ENCODE assay signal across 11 mouse cellular contexts in the genomic region with DNA sequence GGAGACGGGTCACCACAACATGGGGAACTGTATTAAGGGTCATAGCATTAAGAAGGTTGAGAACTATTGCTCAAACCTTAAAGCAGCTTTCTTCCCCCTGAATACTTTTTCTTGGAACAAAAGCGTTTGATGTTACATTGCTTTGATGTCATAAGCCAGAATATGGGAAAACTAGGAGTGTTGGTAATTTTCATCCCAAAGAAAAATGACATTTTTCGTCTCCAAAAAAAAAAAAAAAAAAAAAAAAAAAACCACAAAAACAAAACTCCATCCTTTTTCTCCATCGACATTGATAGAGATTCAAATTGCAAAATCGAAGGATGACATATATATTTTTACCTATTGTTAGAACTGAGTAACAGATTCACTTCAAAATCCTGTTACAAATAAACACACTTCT. TPM values are rescaled to one million over a fixed set of nuclear protein-coding genes. Genes with fewer than 3 reads are reported as not detected.
DNase-seq lines count a peak whose midpoint lies in the region; ATAC-seq and TF ChIP-seq lines count a peak whose summit lies in the region.
"Had no signal": no experiment of that assay in that cellular context is flagged by ENCODE, and none has a peak within 500 bp of the region (broad histone marks: within the 10 kb centered on the region; RNA-seq: fewer than 3 reads in every experiment).

No protein-coding gene starts in this region.

- peak overlapping the region; percentile 84; the same call in 1 of the 2 replicates for H3K4me3 ChIP-seq in hindbrain, embryonic 10.5 days
- no peak overlapping the region for H3K4me3 ChIP-seq in hindbrain, embryonic 11.5 days (ENCODE audit: low read depth, low read length)
- peak overlapping the region; percentile 85 for H3K4me3 ChIP-seq in midbrain, embryonic 10.5 days
- H3K4me3 ChIP-seq in midbrain, embryonic 11.5 days (ENCODE audit: low read depth, low read length): no peak overlapping the region
- H3K4me3 ChIP-seq in limb, embryonic 14.5 days (replicated peaks; ENCODE audit: low read length): peak overlapping the region; percentile 86; the same call in 1 of the 2 replicates
- peak overlapping the region; percentile 61 for H3K4me3 ChIP-seq in midbrain, postnatal 0 days (ENCODE audit: low read depth, low read length)

- DNase-seq in hindbrain, embryonic 10.5 days (ENCODE audit: low spot score): no peak
- DNase-seq in hindbrain, embryonic 11.5 days (ENCODE audit: low spot score): no peak
- no peak for DNase-seq in midbrain, embryonic 10.5 days (ENCODE audit: low spot score)
- no peak for DNase-seq in midbrain, embryonic 11.5 days (ENCODE audit: low spot score, missing footprints)
- no peak for DNase-seq in limb, embryonic 14.5 days (ENCODE audit: low spot score)
- DNase-seq in midbrain, postnatal 0 days (ENCODE audit: low spot score): no peak
- no peak for DNase-seq in spleen, postnatal 4 days (ENCODE audit: low spot score in 2 of 2)
- DNase-seq: heart, postnatal 4 days; lung, postnatal 36 days; right cerebral cortex, postnatal 14 days had no signal

- no peaks in the 10 kb centered on the region for H3K27me3 ChIP-seq in hindbrain, embryonic 10.5 days (ENCODE audit: insufficient read depth, poor library complexity, severe bottlenecking)
- no peaks in the 10 kb centered on the region for H3K27me3 ChIP-seq in hindbrain, embryonic 11.5 days (ENCODE audit: control insufficient read depth, insufficient read depth, low read length)
- H3K27me3 ChIP-seq in midbrain, embryonic 10.5 days (ENCODE audit: low read depth, poor library complexity, severe bottlenecking): no peaks in the 10 kb centered on the region
- H3K27me3 ChIP-seq in midbrain, embryonic 11.5 days (ENCODE audit: control insufficient read depth, insufficient read depth, low read length): no peaks in the 10 kb centered on the region
- H3K27me3 ChIP-seq in limb, embryonic 14.5 days (ENCODE audit: control insufficient read depth, insufficient read depth, low read length): no peaks in the 10 kb centered on the region
- no peaks in the 10 kb centered on the region for H3K27me3 ChIP-seq in midbrain, postnatal 0 days (ENCODE audit: insufficient read depth, low read length)
- H3K27me3 ChIP-seq: embryonic facial prominence, embryonic 12.5 days had no signal

- no peak for TF ChIP-seq POLR2A in limb, embryonic 14.5 days (IDR thresholded peaks at IDR 0.05; ENCODE audit: borderline replicate concordance, extremely low read depth, insufficient read depth, insufficient read length)

- no peaks in the 10 kb centered on the region for H3K36me3 ChIP-seq in hindbrain, embryonic 10.5 days
- H3K36me3 ChIP-seq in hindbrain, embryonic 11.5 days (ENCODE audit: control insufficient read depth, insufficient read depth, low read length): no peaks in the 10 kb centered on the region
- 0 out of 2 replicates have a peak, but pooled peaks cover 6% of the 10 kb centered on the region for H3K36me3 ChIP-seq in midbrain, embryonic 10.5 days
- no peaks in the 10 kb centered on the region for H3K36me3 ChIP-seq in midbrain, embryonic 11.5 days (ENCODE audit: control insufficient read depth, insufficient read depth, low read length)
- no peaks in the 10 kb centered on the region for H3K36me3 ChIP-seq in limb, embryonic 14.5 days (ENCODE audit: control insufficient read depth, insufficient read depth, low read length)
- no peaks in the 10 kb centered on the region for H3K36me3 ChIP-seq in midbrain, postnatal 0 days (ENCODE audit: insufficient read depth, low read length)
- H3K36me3 ChIP-seq: embryonic facial prominence, embryonic 12.5 days had no signal

- no peak overlapping the region for H3K27ac ChIP-seq in hindbrain, embryonic 10.5 days
- H3K27ac ChIP-seq in hindbrain, embryonic 11.5 days (ENCODE audit: low read depth, low read length): no peak overlapping the region
- H3K27ac ChIP-seq in midbrain, embryonic 10.5 days (replicated peaks): no peak overlapping the region
- no peak overlapping the region for H3K27ac ChIP-seq in midbrain, embryonic 11.5 days (ENCODE audit: low read depth, low read length)
- H3K27ac ChIP-seq in limb, embryonic 14.5 days (replicated peaks; ENCODE audit: low read depth, low read length): no peak overlapping the region
- H3K27ac ChIP-seq in midbrain, postnatal 0 days (ENCODE audit: low read depth, low read length): no peak overlapping the region

- H3K4me2 ChIP-seq in hindbrain, embryonic 11.5 days (replicated peaks; ENCODE audit: low read depth, low read length): no peak overlapping the region
- no peak overlapping the region for H3K4me2 ChIP-seq in midbrain, embryonic 11.5 days
- no peak overlapping the region for H3K4me2 ChIP-seq in limb, embryonic 14.5 days (replicated peaks; ENCODE audit: low read depth, low read length, severe bottlenecking)
- H3K4me2 ChIP-seq in midbrain, postnatal 0 days (ENCODE audit: low read depth, low read length, poor library complexity, severe bottlenecking): peak overlapping the region; percentile 76

- no peaks in the 10 kb centered on the region for H3K9me3 ChIP-seq in hindbrain, embryonic 10.5 days
- H3K9me3 ChIP-seq in hindbrain, embryonic 11.5 days (ENCODE audit: control insufficient read depth, low read length): no peaks in the 10 kb centered on the region
- H3K9me3 ChIP-seq in midbrain, embryonic 10.5 days (replicated peaks): no peaks in the 10 kb centered on the region
- no peaks in the 10 kb centered on the region for H3K9me3 ChIP-seq in midbrain, embryonic 11.5 days (ENCODE audit: control insufficient read depth, low read length)
- no peaks in the 10 kb centered on the region for H3K9me3 ChIP-seq in limb, embryonic 14.5 days (ENCODE audit: control insufficient read depth, low read length)
- no peaks in the 10 kb centered on the region for H3K9me3 ChIP-seq in midbrain, postnatal 0 days (ENCODE audit: low read length)
- H3K9me3 ChIP-seq: embryonic facial prominence, embryonic 12.5 days had no signal

- WGBS in hindbrain, embryonic 10.5 days: 81% methylated on average over 5 of the region's 5 CpGs
- WGBS in hindbrain, embryonic 11.5 days: 81% methylated on average over 5 of the region's 5 CpGs
- WGBS in midbrain, embryonic 10.5 days: 78% methylated on average over 5 of the region's 5 CpGs
- 74% methylated on average over 5 of the region's 5 CpGs for WGBS in midbrain, embryonic 11.5 days
- WGBS in limb, embryonic 14.5 days: 67% methylated on average over 5 of the region's 5 CpGs
- 67% methylated on average over 5 of the region's 5 CpGs for WGBS in midbrain, postnatal 0 days

- no peak for TF ChIP-seq CTCF in midbrain, postnatal 0 days (IDR thresholded peaks at IDR 0.05)

- no peak for ATAC-seq in hindbrain, embryonic 11.5 days (ENCODE audit: low FRiP score)
- ATAC-seq in midbrain, embryonic 11.5 days (ENCODE audit: low FRiP score): no peak
- no peak for ATAC-seq in limb, embryonic 14.5 days (ENCODE audit: low FRiP score, low read depth)
- no peak for ATAC-seq in midbrain, postnatal 0 days (ENCODE audit: low FRiP score)

- peaks cover 13% of the 10 kb centered on the region for H3K4me1 ChIP-seq in hindbrain, embryonic 10.5 days (replicated peaks)
- H3K4me1 ChIP-seq in hindbrain, embryonic 11.5 days (replicated peaks; ENCODE audit: control insufficient read depth, insufficient read depth, low read length): no peaks in the 10 kb centered on the region; the same call in 1 of the 2 replicates
- H3K4me1 ChIP-seq in midbrain, embryonic 10.5 days: peaks cover 17% of the 10 kb centered on the region
- H3K4me1 ChIP-seq in midbrain, embryonic 11.5 days (ENCODE audit: control insufficient read depth, insufficient read depth, low read length): peaks cover 9% of the 10 kb centered on the region
- peaks cover 10% of the 10 kb centered on the region for H3K4me1 ChIP-seq in limb, embryonic 14.5 days (ENCODE audit: control insufficient read depth, insufficient read depth, low read length)
- peaks cover 6% of the 10 kb centered on the region for H3K4me1 ChIP-seq in midbrain, postnatal 0 days (ENCODE audit: insufficient read depth, low read length)

- no peak overlapping the region for H3K9ac ChIP-seq in hindbrain, embryonic 11.5 days (ENCODE audit: low read depth, low read length)
- H3K9ac ChIP-seq in midbrain, embryonic 11.5 days (ENCODE audit: low read length): no peak overlapping the region
- H3K9ac ChIP-seq in limb, embryonic 14.5 days (ENCODE audit: low read depth, low read length, severe bottlenecking): no peak overlapping the region
- H3K9ac ChIP-seq in midbrain, postnatal 0 days (replicated peaks; ENCODE audit: low read length, poor library complexity, severe bottlenecking): no peak overlapping the region

RNA-seq across cellular contexts. Expression of a gene that starts 0.9 kb away (rescaled TPM):
- 14.2 and 15.2 TPM in 2 replicates for polyA plus RNA-seq in hindbrain, embryonic 10.5 days (2016; fragmentation: Nextera tagmentation; extraction: Ambion mirVana)
- polyA plus RNA-seq in hindbrain, embryonic 11.5 days (2014; fragmentation: Nextera tagmentation; extraction: Ambion mirVana): 19.8 and 20.6 TPM in 2 replicates
- 13.6 and 14.2 TPM in 2 replicates for polyA plus RNA-seq in midbrain, embryonic 10.5 days (2016; fragmentation: Nextera tagmentation; extraction: Ambion mirVana)
- polyA plus RNA-seq in midbrain, embryonic 11.5 days (2014; fragmentation: Nextera tagmentation; extraction: Ambion mirVana): 20.0 and 20.3 TPM in 2 replicates
- 13.4 and 13.5 TPM in 2 replicates for polyA plus RNA-seq in limb, embryonic 14.5 days (2012; rRNA removed)
- polyA plus RNA-seq in limb, embryonic 14.5 days (2014; fragmentation: Nextera tagmentation; extraction: Ambion mirVana): 17.7 and 20.4 TPM in 2 replicates
- 17.2 and 17.5 TPM in 2 replicates for total RNA-seq in midbrain, postnatal 0 days (2014; rRNA removed)
- polyA plus RNA-seq in midbrain, postnatal 0 days (2015; fragmentation: Nextera tagmentation; extraction: Ambion mirVana): 9.5 and 10.6 TPM in 2 replicates

RNA-seq across cellular contexts. Expression of a gene that starts 26.3 kb away (rescaled TPM):
- polyA plus RNA-seq in hindbrain, embryonic 10.5 days (2016; fragmentation: Nextera tagmentation; extraction: Ambion mirVana): 417 and 434 TPM in 2 replicates
- 482 and 496 TPM in 2 replicates for polyA plus RNA-seq in hindbrain, embryonic 11.5 days (2014; fragmentation: Nextera tagmentation; extraction: Ambion mirVana)
- polyA plus RNA-seq in midbrain, embryonic 10.5 days (2016; fragmentation: Nextera tagmentation; extraction: Ambion mirVana): 382 and 459 TPM in 2 replicates
- polyA plus RNA-seq in midbrain, embryonic 11.5 days (2014; fragmentation: Nextera tagmentation; extraction: Ambion mirVana): 475 and 516 TPM in 2 replicates
- 1,000 and 1,908 TPM in 2 replicates for polyA plus RNA-seq in limb, embryonic 14.5 days (2012; rRNA removed)
- polyA plus RNA-seq in limb, embryonic 14.5 days (2014; fragmentation: Nextera tagmentation; extraction: Ambion mirVana): 812 and 865 TPM in 2 replicates
- total RNA-seq in midbrain, postnatal 0 days (2014; rRNA removed): 186 and 281 TPM in 2 replicates
- 359 and 404 TPM in 2 replicates for polyA plus RNA-seq in midbrain, postnatal 0 days (2015; fragmentation: Nextera tagmentation; extraction: Ambion mirVana)

RNA-seq across cellular contexts. Expression of a gene that starts 34.4 kb away (rescaled TPM):
- polyA plus RNA-seq in hindbrain, embryonic 10.5 days (2016; fragmentation: Nextera tagmentation; extraction: Ambion mirVana): 0.63 and 0.89 TPM in 2 replicates
- 1.3 and 1.6 TPM in 2 replicates for polyA plus RNA-seq in hindbrain, embryonic 11.5 days (2014; fragmentation: Nextera tagmentation; extraction: Ambion mirVana)
- 0.68 and 0.77 TPM in 2 replicates for polyA plus RNA-seq in midbrain, embryonic 10.5 days (2016; fragmentation: Nextera tagmentation; extraction: Ambion mirVana)
- polyA plus RNA-seq in midbrain, embryonic 11.5 days (2014; fragmentation: Nextera tagmentation; extraction: Ambion mirVana): 0.63 and 1.5 TPM in 2 replicates
- polyA plus RNA-seq in limb, embryonic 14.5 days (2012; rRNA removed): 0.76 and 0.98 TPM in 2 replicates
- 0.54 and 1.3 TPM in 2 replicates for polyA plus RNA-seq in limb, embryonic 14.5 days (2014; fragmentation: Nextera tagmentation; extraction: Ambion mirVana)
- total RNA-seq in midbrain, postnatal 0 days (2014; rRNA removed): 0.11 and 0.42 TPM in 2 replicates
- 0.25 and 0.52 TPM in 2 replicates for polyA plus RNA-seq in midbrain, postnatal 0 days (2015; fragmentation: Nextera tagmentation; extraction: Ambion mirVana)

RNA-seq across cellular contexts. Expression of a gene that starts 42.6 kb away (rescaled TPM):
- 36.7 and 37.8 TPM in 2 replicates for polyA plus RNA-seq in hindbrain, embryonic 10.5 days (2016; fragmentation: Nextera tagmentation; extraction: Ambion mirVana)
- polyA plus RNA-seq in hindbrain, embryonic 11.5 days (2014; fragmentation: Nextera tagmentation; extraction: Ambion mirVana): 50.6 and 52.1 TPM in 2 replicates
- 37.3 and 41.3 TPM in 2 replicates for polyA plus RNA-seq in midbrain, embryonic 10.5 days (2016; fragmentation: Nextera tagmentation; extraction: Ambion mirVana)
- polyA plus RNA-seq in midbrain, embryonic 11.5 days (2014; fragmentation: Nextera tagmentation; extraction: Ambion mirVana): 53.6 and 55.0 TPM in 2 replicates
- polyA plus RNA-seq in limb, embryonic 14.5 days (2012; rRNA removed): 11.6 and 19.0 TPM in 2 replicates
- 38.4 and 43.0 TPM in 2 replicates for polyA plus RNA-seq in limb, embryonic 14.5 days (2014; fragmentation: Nextera tagmentation; extraction: Ambion mirVana)
- 31.2 and 35.9 TPM in 2 replicates for total RNA-seq in midbrain, postnatal 0 days (2014; rRNA removed)
- 45.8 and 51.0 TPM in 2 replicates for polyA plus RNA-seq in midbrain, postnatal 0 days (2015; fragmentation: Nextera tagmentation; extraction: Ambion mirVana)

Comparison
In these comparisons a context has a peak if more than half of its experiments do, and no peak if none do; other contexts are left out.
1. H3K4me3 ChIP-seq: peak in hindbrain, embryonic 10.5 days (single experiment), midbrain, embryonic 10.5 days (single experiment), limb, embryonic 14.5 days (single experiment) and midbrain, postnatal 0 days (single experiment); none in hindbrain, embryonic 11.5 days (single experiment) and midbrain, embryonic 11.5 days (single experiment).